Mouse (Mus musculus) MEL (cell line): ENCODE measurements around the gene Oip5. TPM values are rescaled to one million over a fixed set of nuclear protein-coding genes. Genes with fewer than 3 reads are reported as not detected.

Experiments used
- DNase-seq: peaks from one replicate; pipeline ENCODE4 v3.0.0; 2011; ENCODE audit warnings: low read depth, low spot score
- H3K27ac ChIP-seq: 2 replicates; pipeline ENCODE4 v1.5.1; 2012; ENCODE audit warnings: low read depth, mild to moderate bottlenecking, control low read depth, low read length, moderate library complexity; ENCODE audit not compliant: control insufficient read depth
- H3K27me3 ChIP-seq, 2 experiments: fragments of 150-350 bp in 1 of 2; sonication (generic) in 1 of 2; 2 replicates each; pipeline ENCODE4 v1.6.1; 2012; ENCODE audit warnings: low read length in 2 of 2, mild to moderate bottlenecking in 2 of 2, improper control_type of control experiment in 1 of 2, moderate library complexity in 1 of 2; ENCODE audit not compliant: insufficient read depth in 2 of 2, control insufficient read depth in 1 of 2
- H3K36me3 ChIP-seq, 2 experiments: 2 replicates each; pipeline ENCODE4 v1.6.1; 2012 to 2014; ENCODE audit warnings: low read length in 2 of 2, improper control_type of control experiment in 1 of 2, inconsistent platforms in 1 of 2, mild to moderate bottlenecking in 1 of 2; ENCODE audit not compliant: insufficient read depth in 2 of 2, control insufficient read depth in 1 of 2
- H3K4me1 ChIP-seq, 2 experiments: fragments of 150-350 bp in 1 of 2; sonication (generic) in 1 of 2; 2 replicates each; pipeline ENCODE4 v1.6.1; 2012; ENCODE audit warnings: low read length in 2 of 2, improper control_type of control experiment in 1 of 2, mild to moderate bottlenecking in 1 of 2; ENCODE audit not compliant: insufficient read depth in 2 of 2, control insufficient read depth in 1 of 2
- H3K4me3 ChIP-seq, 2 experiments: fragments of 150-350 bp in 1 of 2; sonication (generic) in 1 of 2; 2 replicates each; pipeline ENCODE4 v1.5.1; 2012; ENCODE audit warnings: low read depth in 2 of 2, low read length in 2 of 2, mild to moderate bottlenecking in 2 of 2, moderate library complexity in 2 of 2, control low read depth in 1 of 2, improper control_type of control experiment in 1 of 2; ENCODE audit not compliant: control insufficient read depth in 1 of 2, insufficient read depth in 1 of 2
- H3K79me2 ChIP-seq: 2 replicates; pipeline ENCODE4 v1.6.1; 2012; ENCODE audit warnings: mild to moderate bottlenecking, low read length, moderate library complexity; ENCODE audit not compliant: control insufficient read depth, poor library complexity, insufficient read depth
- H3K9ac ChIP-seq: 2 replicates; pipeline ENCODE4 v1.6.1; 2012; ENCODE audit warnings: low read depth, mild to moderate bottlenecking, control low read depth, low read length, moderate library complexity; ENCODE audit not compliant: control insufficient read depth, poor library complexity, severe bottlenecking
- H3K9me3 ChIP-seq: fragments of 150-350 bp; sonication (generic); replicated peaks from 2 replicates; pipeline ENCODE4 v1.6.1; 2012; ENCODE audit warnings: mild to moderate bottlenecking, low read length, improper control_type of control experiment, moderate library complexity; ENCODE audit not compliant: insufficient read depth
- CHD1 ChIP-seq: IDR thresholded peaks from 2 replicates; pipeline ENCODE4 v1.6.1; 2012; ENCODE audit warnings: low read depth, mild to moderate bottlenecking, inconsistent platforms, low read length, improper control_type of control experiment
- CTCF ChIP-seq, 3 experiments: IDR thresholded peaks in 2 of 3; conservative IDR thresholded peaks in 1 of 3; 2 replicates each; pipeline ENCODE4 v1.5.1; 2011 to 2012; ENCODE audit warnings: low read length in 3 of 3, low read depth in 2 of 3, mild to moderate bottlenecking in 2 of 3, improper control_type of control experiment in 1 of 3, inconsistent platforms in 1 of 3, mixed read lengths in 1 of 3, moderate library complexity in 1 of 3; ENCODE audit not compliant: control insufficient read depth in 1 of 3, insufficient read depth in 1 of 3, poor library complexity in 1 of 3, severe bottlenecking in 1 of 3
- GABPA ChIP-seq: IDR thresholded peaks from 2 replicates; pipeline ENCODE4 v1.6.1; 2012; ENCODE audit warnings: low read depth, mild to moderate bottlenecking, inconsistent platforms, low read length, improper control_type of control experiment, moderate library complexity
- GATA1 ChIP-seq: IDR thresholded peaks from 2 replicates; pipeline ENCODE4 v1.6.1; 2011; ENCODE audit warnings: low read depth, low read length, improper control_type of control experiment
- HCFC1 ChIP-seq: IDR thresholded peaks from 2 replicates; pipeline ENCODE4 v1.6.1; 2012; ENCODE audit warnings: low read depth, mild to moderate bottlenecking, inconsistent platforms, low read length, improper control_type of control experiment, moderate library complexity
- KAT2A ChIP-seq: conservative IDR thresholded peaks from 2 replicates; pipeline ENCODE4 v1.6.1; 2012; ENCODE audit warnings: low read depth, low read length, improper control_type of control experiment, inconsistent platforms
- MAFK ChIP-seq: IDR thresholded peaks from 2 replicates; pipeline ENCODE4 v1.6.1; 2011; ENCODE audit warnings: low read depth, mild to moderate bottlenecking, low read length, improper control_type of control experiment, borderline replicate concordance
- MAX ChIP-seq: IDR thresholded peaks from 2 replicates; pipeline ENCODE4 v1.6.1; 2011; ENCODE audit warnings: low read length, improper control_type of control experiment
- MAZ ChIP-seq: IDR thresholded peaks from 2 replicates; pipeline ENCODE4 v1.6.1; 2012; ENCODE audit warnings: low read depth, mild to moderate bottlenecking, inconsistent platforms, low read length, improper control_type of control experiment
- MEF2A ChIP-seq: IDR thresholded peaks from 2 replicates; pipeline ENCODE4 v1.6.1; 2014; ENCODE audit warnings: low read depth, mild to moderate bottlenecking, inconsistent platforms, low read length, improper control_type of control experiment; ENCODE audit not compliant: poor library complexity, insufficient replicate concordance, severe bottlenecking; ENCODE audit errors: extremely low read depth
- MXI1 ChIP-seq: IDR thresholded peaks from 2 replicates; pipeline ENCODE4 v1.6.1; 2011; ENCODE audit warnings: mild to moderate bottlenecking, low read depth, low read length, improper control_type of control experiment
- MYC ChIP-seq: IDR thresholded peaks from 2 replicates; pipeline ENCODE4 v1.6.1; 2011; ENCODE audit warnings: low read depth, mild to moderate bottlenecking, low read length, improper control_type of control experiment, moderate library complexity
- POLR2AphosphoS2 ChIP-seq: IDR thresholded peaks from 2 replicates; pipeline ENCODE4 v1.6.1; 2011; ENCODE audit warnings: low read length, improper control_type of control experiment
- SIN3A ChIP-seq: IDR thresholded peaks from 2 replicates; pipeline ENCODE4 v1.6.1; 2012; ENCODE audit warnings: low read length, improper control_type of control experiment, inconsistent platforms
- SMC3 ChIP-seq: IDR thresholded peaks from 2 replicates; pipeline ENCODE4 v1.6.1; 2011; ENCODE audit warnings: low read depth, low read length, improper control_type of control experiment
- TBP ChIP-seq: IDR thresholded peaks from 2 replicates; pipeline ENCODE4 v1.8.0; 2011; ENCODE audit warnings: low read depth, low read length, improper control_type of control experiment
- UBTF ChIP-seq: IDR thresholded peaks from 2 replicates; pipeline ENCODE4 v1.6.1; 2012; ENCODE audit warnings: low read depth, mild to moderate bottlenecking, inconsistent platforms, low read length, improper control_type of control experiment, moderate library complexity, borderline replicate concordance; ENCODE audit not compliant: insufficient read depth
- USF2 ChIP-seq, 2 experiments: IDR thresholded peaks; 2 replicates each; pipeline ENCODE4 v1.6.1; 2011 to 2012; ENCODE audit warnings: improper control_type of control experiment in 2 of 2, low read length in 2 of 2, borderline replicate concordance in 1 of 2, inconsistent platforms in 1 of 2, low read depth in 1 of 2, mild to moderate bottlenecking in 1 of 2; ENCODE audit not compliant: insufficient read depth in 1 of 2
- ZC3H11A ChIP-seq: IDR thresholded peaks from 2 replicates; pipeline ENCODE4 v1.6.1; 2012; ENCODE audit warnings: low read depth, mild to moderate bottlenecking, inconsistent platforms, low read length, improper control_type of control experiment
- ZMIZ1 ChIP-seq: IDR thresholded peaks from 2 replicates; pipeline ENCODE4 v1.6.1; 2012; ENCODE audit warnings: low read depth, mild to moderate bottlenecking, inconsistent platforms, low read length, improper control_type of control experiment, moderate library complexity
- ZNF384 ChIP-seq: IDR thresholded peaks from 2 replicates; pipeline ENCODE4 v1.6.1; 2012; ENCODE audit warnings: low read depth, mild to moderate bottlenecking, inconsistent platforms, low read length, improper control_type of control experiment
- polyA plus RNA-seq, 2 experiments: library from polyadenylated mRNA; stranded (reverse) in 1 of 2; unstranded in 1 of 2; fragments of >175 nt in 1 of 2; fragments of >200 nt in 1 of 2; gene quantifications; 2 replicates each; pipeline versions ENCODE4 v1.2.1 to v1.2.4; 2012; ENCODE audit warnings: low replicate concordance in 2 of 2, low read depth in 1 of 2; ENCODE audit not compliant: insufficient read length in 2 of 2, insufficient read depth in 1 of 2, missing spikeins in 1 of 2
- total RNA-seq: library from RNA; depleted of rRNA; stranded (reverse); fragments of 300-350 nt; gene quantifications from 2 replicates; pipeline ENCODE4 v1.2.3, GENCODE M21; 2012

Oip5 gene
- total and polyA plus RNA-seq, 3 experiments = 18.1 to 29.6 TPM; not detected in 1

GRCm38 (mm10) chr2:119593765-119594112 is 24.5 kb downstream of the Oip5 start:
- no peaks in the 10 kb centered on the region for H3K27me3 ChIP-seq
- no peak for TF ChIP-seq USF2 (IDR thresholded peaks at IDR 0.05; ENCODE audit: borderline replicate concordance in 1 of 2, insufficient read depth in 1 of 2, low read depth in 1 of 2, low read length in 2 of 2)
- no peak for TF ChIP-seq TBP
- no peak for TF ChIP-seq MAZ
- peak; percentile 63; the same call in 1 of the 2 replicates for TF ChIP-seq MXI1
- peak; percentile 44 for TF ChIP-seq SIN3A
- no peak for TF ChIP-seq HCFC1
- peak; percentile 79; the same call in 1 of the 2 replicates for TF ChIP-seq POLR2AphosphoS2
- TF ChIP-seq CHD1 = peak; percentile 69; the same call in 1 of the 2 replicates
- TF ChIP-seq MYC = peak; percentile 28; the same call in 1 of the 2 replicates
- TF ChIP-seq MAX = 0 out of 2 replicates have a peak, but pooled peaks have one; percentile 14
- no peak for TF ChIP-seq MEF2A
- TF ChIP-seq ZMIZ1 = no peak
- H3K36me3 ChIP-seq = peaks cover 17 to 21% of the 10 kb centered on the region in 2 experiments
- H3K27ac ChIP-seq = peak overlapping the region; percentile 74
- H3K9ac ChIP-seq = peak overlapping the region; percentile 72
- no peaks in the 10 kb centered on the region for H3K9me3 ChIP-seq
- DNase-seq = no peak
- H3K4me3 ChIP-seq = peak overlapping the region; percentile 16 to 46
- H3K4me1 ChIP-seq = peaks cover 7 to 12% of the 10 kb centered on the region in 2 experiments
- peaks cover 19% of the 10 kb centered on the region for H3K79me2 ChIP-seq

- Histone ChIP-seq H3K79me2 (peaks cover 15% of the 10 kb centered on the region), H3K27ac (no peak overlapping the region), H3K27me3 (no peaks in the 10 kb centered on the region), H3K4me3 (no peak overlapping the region), H3K4me1 (peaks cover 7 to 12% of the 10 kb centered on the region in 2 experiments), H3K9me3 (no peaks in the 10 kb centered on the region), H3K36me3 (peaks cover 3 to 17% of the 10 kb centered on the region in 2 experiments), H3K9ac (no peak overlapping the region)
- DNase-seq = peak; percentile 62
- TF ChIP-seq CTCF (IDR thresholded peaks at IDR 0.05 in 2 of 3, conservative IDR thresholded peaks at IDR 0.05 in 1 of 3; ENCODE audit: control insufficient read depth in 1 of 3, insufficient read depth in 1 of 3, low read depth in 2 of 3, low read length in 3 of 3, poor library complexity in 1 of 3, severe bottlenecking in 1 of 3) (peak; percentile 12 to 46 (median 40); a peak in 4 of 6 replicates), MAZ (no peak), MAX (0 out of 2 replicates have a peak, but pooled peaks have one; percentile 44), GABPA (no peak), KAT2A (no peak), ZC3H11A (no peak), SMC3 (peak; percentile 21; the same call in 1 of the 2 replicates), MXI1 (peak; percentile 29; the same call in 1 of the 2 replicates), MAFK (no peak), ZMIZ1 (no peak), ZNF384 (no peak), GATA1 (no peak), UBTF (no peak), HCFC1 (no peak)
Measured at GRCm38 (mm10) chr2:119591247-119591646, 27.0 kb downstream of the Oip5 start.
